Mouse (Mus musculus): ENCODE measurements around the gene 0610040J01Rik. TPM values are rescaled to one million over a fixed set of nuclear protein-coding genes. Genes with fewer than 3 reads are reported as not detected.

Gene 0610040J01Rik
- 21.5 and 23.2 TPM in 2 replicates for polyA plus RNA-seq (2015; fragmentation: Nextera tagmentation; extraction: Ambion mirVana)

GRCm38 (mm10) chr5:63811819-63812508 is at the start of gene 0610040J01Rik:
Gene 0610040J01Rik, plus strand, starts transcription at chr5:63812363.
- Histone ChIP-seq H3K27me3 (replicated peaks; ENCODE audit: insufficient read depth, low read length) (no peaks in the 10 kb centered on the region), H3K36me3 (ENCODE audit: insufficient read depth, low read length) (no peaks in the 10 kb centered on the region), H3K4me1 (ENCODE audit: insufficient read depth, low read depth, low read length) (no peaks in the 10 kb centered on the region), H3K9me3 (ENCODE audit: low read length) (no peaks in the 10 kb centered on the region), H3K4me3 (ENCODE audit: low read depth, low read length) (peak within 1 kb of the TSS; percentile 47), H3K9ac (replicated peaks; ENCODE audit: low read depth) (no peak within 1 kb of the TSS), H3K4me2 (replicated peaks; ENCODE audit: low read depth, low read length) (peak within 1 kb of the TSS; percentile 74), H3K27ac (ENCODE audit: low read length) (peak within 1 kb of the TSS; percentile 20; the same call in 1 of the 2 replicates)
- WGBS, result 3% methylated on average over 42 of the region's 42 CpGs
- TF ChIP-seq CTCF (IDR thresholded peaks at IDR 0.05), result peak; percentile 89
- no peak for TF ChIP-seq EP300 (IDR thresholded peaks at IDR 0.05)
- peak; percentile 97 for ATAC-seq
- peak; percentile 91 for DNase-seq (ENCODE audit: low spot score)

GRCm38 (mm10) chr5:63765886-63766285 is 46.3 kb upstream of the 0610040J01Rik start:
- no peak overlapping the region for H3K4me3 ChIP-seq (ENCODE audit: low read depth, low read length)
- 83% methylated on average over 4 of the region's 4 CpGs for WGBS
- no peak overlapping the region for H3K27ac ChIP-seq (ENCODE audit: low read length)
- TF ChIP-seq CTCF (IDR thresholded peaks at IDR 0.05) (no peak), EP300 (IDR thresholded peaks at IDR 0.05) (no peak)
- no peaks in the 10 kb centered on the region for H3K36me3 ChIP-seq (ENCODE audit: insufficient read depth, low read length)
- H3K4me2 ChIP-seq (replicated peaks; ENCODE audit: low read depth, low read length), result no peak overlapping the region
- no peak overlapping the region for H3K9ac ChIP-seq (replicated peaks; ENCODE audit: low read depth)
- H3K9me3 ChIP-seq (ENCODE audit: low read length), result no peaks in the 10 kb centered on the region
- no peak for ATAC-seq
- DNase-seq (ENCODE audit: low spot score), result no peak
- H3K27me3 ChIP-seq (replicated peaks; ENCODE audit: insufficient read depth, low read length), result no peaks in the 10 kb centered on the region
- no peaks in the 10 kb centered on the region for H3K4me1 ChIP-seq (ENCODE audit: insufficient read depth, low read depth, low read length)

GRCm38 (mm10) chr5:63766715-63767114 is 45.4 kb upstream of the 0610040J01Rik start:
- Histone ChIP-seq H3K4me3 (ENCODE audit: low read depth, low read length) (no peak overlapping the region), H3K4me2 (replicated peaks; ENCODE audit: low read depth, low read length) (peak overlapping the region; percentile 33; the same call in 1 of the 2 replicates), H3K27ac (ENCODE audit: low read length) (no peak overlapping the region), H3K9me3 (ENCODE audit: low read length) (no peaks in the 10 kb centered on the region), H3K4me1 (ENCODE audit: insufficient read depth, low read depth, low read length) (no peaks in the 10 kb centered on the region), H3K36me3 (ENCODE audit: insufficient read depth, low read length) (no peaks in the 10 kb centered on the region), H3K9ac (replicated peaks; ENCODE audit: low read depth) (no peak overlapping the region), H3K27me3 (replicated peaks; ENCODE audit: insufficient read depth, low read length) (no peaks in the 10 kb centered on the region)
- DNase-seq (ENCODE audit: low spot score) (peak; percentile 74), ATAC-seq (peak; percentile 50; the same call in 1 of the 2 replicates)
- TF ChIP-seq CTCF (IDR thresholded peaks at IDR 0.05), result peak; percentile 86
- no peak for TF ChIP-seq EP300 (IDR thresholded peaks at IDR 0.05)
- 24% methylated on average over 6 of the region's 6 CpGs for WGBS

GRCm38 (mm10) chr5:63767464-63767863 is 44.7 kb upstream of the 0610040J01Rik start:
- ATAC-seq, result peak; percentile 86
- peak overlapping the region; percentile 33; the same call in 1 of the 2 replicates for H3K4me2 ChIP-seq (replicated peaks; ENCODE audit: low read depth, low read length)
- DNase-seq (ENCODE audit: low spot score), result peak; percentile 53
- WGBS, result 46% methylated on average over 8 of the region's 8 CpGs
- no peaks in the 10 kb centered on the region for H3K36me3 ChIP-seq (ENCODE audit: insufficient read depth, low read length)
- H3K9me3 ChIP-seq (ENCODE audit: low read length), result no peaks in the 10 kb centered on the region
- H3K27me3 ChIP-seq (replicated peaks; ENCODE audit: insufficient read depth, low read length), result no peaks in the 10 kb centered on the region
- TF ChIP-seq EP300 (IDR thresholded peaks at IDR 0.05) (no peak), CTCF (IDR thresholded peaks at IDR 0.05) (no peak)
- H3K9ac ChIP-seq (replicated peaks; ENCODE audit: low read depth), result no peak overlapping the region
- H3K4me3 ChIP-seq (ENCODE audit: low read depth, low read length), result no peak overlapping the region
- H3K4me1 ChIP-seq (ENCODE audit: insufficient read depth, low read depth, low read length), result no peaks in the 10 kb centered on the region
- H3K27ac ChIP-seq (ENCODE audit: low read length), result no peak overlapping the region

GRCm38 (mm10) chr5:63768220-63768619 is 43.9 kb upstream of the 0610040J01Rik start:
- 53% methylated on average over 4 of the region's 4 CpGs for WGBS
- no peak overlapping the region for H3K4me3 ChIP-seq (ENCODE audit: low read depth, low read length)
- no peaks in the 10 kb centered on the region for H3K27me3 ChIP-seq (replicated peaks; ENCODE audit: insufficient read depth, low read length)
- no peak overlapping the region for H3K4me2 ChIP-seq (replicated peaks; ENCODE audit: low read depth, low read length)
- ATAC-seq, result no peak
- TF ChIP-seq EP300 (IDR thresholded peaks at IDR 0.05), result no peak
- no peak for TF ChIP-seq CTCF (IDR thresholded peaks at IDR 0.05)
- no peak overlapping the region for H3K9ac ChIP-seq (replicated peaks; ENCODE audit: low read depth)
- H3K36me3 ChIP-seq (ENCODE audit: insufficient read depth, low read length), result no peaks in the 10 kb centered on the region
- H3K27ac ChIP-seq (ENCODE audit: low read length), result no peak overlapping the region
- no peak for DNase-seq (ENCODE audit: low spot score)
- no peaks in the 10 kb centered on the region for H3K9me3 ChIP-seq (ENCODE audit: low read length)
- H3K4me1 ChIP-seq (ENCODE audit: insufficient read depth, low read depth, low read length), result no peaks in the 10 kb centered on the region

- Histone ChIP-seq H3K27ac (ENCODE audit: low read length) (no peak overlapping the region), H3K9me3 (ENCODE audit: low read length) (no peaks in the 10 kb centered on the region), H3K4me2 (replicated peaks; ENCODE audit: low read depth, low read length) (no peak overlapping the region), H3K4me1 (ENCODE audit: insufficient read depth, low read depth, low read length) (no peaks in the 10 kb centered on the region), H3K9ac (replicated peaks; ENCODE audit: low read depth) (no peak overlapping the region), H3K4me3 (ENCODE audit: low read depth, low read length) (no peak overlapping the region), H3K36me3 (ENCODE audit: insufficient read depth, low read length) (no peaks in the 10 kb centered on the region), H3K27me3 (replicated peaks; ENCODE audit: insufficient read depth, low read length) (no peaks in the 10 kb centered on the region)
- ATAC-seq (no peak), DNase-seq (ENCODE audit: low spot score) (no peak)
- WGBS, result 73% methylated on average over 2 of the region's 2 CpGs
- TF ChIP-seq EP300 (IDR thresholded peaks at IDR 0.05) (no peak), CTCF (IDR thresholded peaks at IDR 0.05) (no peak)
Observed at GRCm38 (mm10) chr5:63772971-63773370, 39.2 kb upstream of the 0610040J01Rik start.

All from lung, postnatal 0 days (tissue).